Mouse (Mus musculus) heart, postnatal 10 days (tissue): ENCODE data around the gene Ilf3. TPM values are rescaled to one million over a fixed set of nuclear protein-coding genes. Genes with fewer than 3 reads are reported as not detected.
A peak's percentile ranks its signal among the peaks of the same experiment; 100 is the strongest.

ENCODE experiments used
- DNase-seq, 2 experiments: peaks; one replicate each; pipeline ENCODE4 v3.0.0; 2021
- intact Hi-C: fragments of 180-260 bp; cut with DNase I; formaldehyde crosslinking; loops from one replicate; pipeline ENCODE4 v1.15.1; 2025
- total RNA-seq, 2 experiments: library from RNA; stranded (reverse); gene quantifications; 2 replicates each; pipeline ENCODE4 v1.2.3; 2021

Gene Ilf3
- total RNA-seq, 2 experiments from 2014 or later = 41.3 to 51.0 TPM

DNA sequence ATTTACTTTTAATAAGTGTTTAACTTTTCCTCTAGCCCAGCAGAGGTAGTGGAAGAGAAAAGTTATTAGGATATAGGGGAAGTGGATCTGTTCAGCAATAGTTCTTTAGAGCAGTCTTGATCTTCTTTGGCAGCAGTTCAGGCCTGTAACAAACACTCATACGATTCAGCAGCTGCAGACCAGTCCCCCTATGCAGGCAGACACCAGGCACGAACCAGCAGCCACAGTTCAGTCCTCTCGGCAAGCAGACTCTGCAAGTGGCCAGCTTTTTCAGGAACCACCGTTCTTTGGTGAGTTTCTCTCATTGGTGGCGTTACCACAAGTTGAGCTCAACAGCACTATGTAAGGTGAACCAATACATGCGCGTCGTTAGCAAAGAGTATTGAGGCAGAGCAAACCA is 31.2 kb upstream of the Ilf3 start:
- intact Hi-C loops = loop anchor here (2.0 kb wide), 1 partner anchor 16 kb away; the partner anchor contains the start of gene Slc44a2

GRCm38 (mm10) chr9:21337652-21338051 is 30.0 kb upstream of the Ilf3 start:
- intact Hi-C loops = loop anchor here (2.0 kb wide), 1 partner anchor 17 kb away; the partner anchor contains the start of gene Slc44a2
- DNase-seq = peak; percentile 52 to 75

More for the DNA sequence above, 31.2 kb upstream of the Ilf3 start:
- DNase-seq = no peak

GRCm38 (mm10) chr9:21340411-21340810 is 27.3 kb upstream of the Ilf3 start:
- DNase-seq = no peak
- intact Hi-C loops = no loop called here

- DNase-seq = peak; percentile 57 to 65
- intact Hi-C loops = no loop called here
Measured at GRCm38 (mm10) chr9:21346627-21347365, 20.9 kb upstream of the Ilf3 start.

GRCm38 (mm10) chr9:21348152-21348551 is 19.5 kb upstream of the Ilf3 start:
- DNase-seq = no peak
- intact Hi-C loops = no loop called here

DNA sequence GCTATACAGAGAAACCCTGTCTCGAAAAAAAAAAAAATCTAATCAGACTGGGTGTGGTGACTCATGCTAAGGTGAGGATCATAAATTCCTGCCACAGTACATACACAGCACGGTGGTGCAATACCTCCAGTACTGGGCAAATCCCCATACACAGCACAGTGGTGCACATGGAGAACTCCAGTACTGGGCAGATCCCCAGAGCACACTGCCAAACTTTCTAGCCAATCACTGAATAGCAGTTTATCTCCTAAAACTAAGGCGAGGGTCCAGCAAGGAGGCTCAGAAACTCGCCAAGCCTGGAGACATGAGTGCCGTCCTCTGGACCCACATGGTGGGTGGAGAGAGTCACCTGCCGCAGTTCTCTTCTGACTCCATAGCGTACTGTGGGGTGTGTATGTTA is 16.5 kb upstream of the Ilf3 start:
- no peak for DNase-seq
- intact Hi-C loops = no loop called here

DNA sequence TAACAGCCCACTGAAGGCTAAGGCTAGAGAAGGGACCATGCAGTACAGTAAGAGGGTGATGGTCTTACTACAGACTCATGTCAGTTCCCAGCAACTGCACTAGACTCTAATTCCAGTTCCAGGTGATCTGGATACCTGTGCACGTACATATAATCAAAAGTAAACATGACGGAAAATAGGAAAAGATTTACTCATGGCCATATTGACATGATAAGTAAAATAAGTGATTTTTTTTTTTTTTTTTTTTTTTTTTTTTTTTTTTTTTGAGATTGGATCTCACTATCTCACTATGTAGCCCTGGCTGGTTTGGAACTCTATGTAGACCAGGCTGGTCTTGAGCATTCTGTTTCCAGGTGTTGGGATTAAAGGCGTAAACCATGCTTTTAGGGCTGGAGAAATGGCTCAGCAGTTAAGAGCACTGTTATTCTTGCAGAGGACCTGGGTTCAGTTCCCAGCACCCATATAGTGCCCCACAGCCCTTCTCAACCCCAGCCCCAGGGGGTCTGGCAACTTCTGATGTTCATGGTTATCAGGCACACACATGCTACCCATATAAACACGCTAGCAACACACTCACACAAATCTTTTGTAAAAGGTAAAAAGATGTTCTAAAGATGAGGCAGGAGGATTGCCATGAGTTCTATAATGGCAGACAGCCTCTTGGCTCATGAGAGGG is 15.8 kb upstream of the Ilf3 start:
- no peak for DNase-seq
- intact Hi-C loops = no loop called here

DNA sequence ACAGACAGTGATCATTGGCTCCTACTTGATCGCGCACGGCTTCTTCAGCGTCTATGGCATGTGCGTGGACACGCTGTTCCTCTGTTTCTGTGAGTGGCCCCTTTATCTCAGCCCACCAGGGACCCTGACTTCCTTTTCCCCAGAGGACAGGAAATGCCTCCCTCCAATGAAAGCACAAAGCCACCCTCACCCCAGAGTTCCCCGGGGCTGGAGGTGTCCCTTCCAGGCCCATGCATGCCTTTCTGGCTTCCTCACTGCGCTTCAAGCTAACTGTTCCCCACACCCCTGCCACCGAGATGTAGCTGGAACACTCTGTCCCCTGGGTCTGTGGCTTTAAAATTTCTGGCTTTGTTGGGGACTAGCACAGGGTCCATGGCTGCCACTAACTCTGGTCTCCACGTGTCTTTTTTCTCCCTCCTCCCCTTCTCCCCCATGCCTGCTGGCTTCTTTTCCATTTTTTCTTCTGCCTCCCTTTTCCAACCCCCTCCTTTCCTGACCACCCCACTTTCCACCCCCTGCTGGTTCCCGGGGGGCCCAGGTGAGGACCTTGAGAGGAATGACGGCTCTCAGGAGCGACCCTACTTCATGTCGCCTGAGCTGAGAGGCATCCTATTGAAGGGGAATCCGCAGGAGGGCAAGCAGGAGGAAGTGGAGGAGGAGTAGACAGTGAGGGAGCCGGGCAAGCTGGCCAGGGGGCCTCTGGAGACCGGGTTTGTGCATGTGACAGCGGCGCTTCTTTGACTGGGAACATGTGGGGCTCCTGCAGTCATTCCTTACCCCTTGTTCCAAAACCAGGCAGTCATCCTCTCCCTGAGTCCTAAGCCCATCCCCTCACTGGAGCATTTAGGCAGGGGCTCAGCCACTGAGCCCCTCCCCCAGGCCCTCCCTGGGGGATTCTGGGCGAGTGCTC is 15.0 kb upstream of the Ilf3 start:
- intact Hi-C loops = no loop called here
- DNase-seq = peak; percentile 25 to 37

DNA sequence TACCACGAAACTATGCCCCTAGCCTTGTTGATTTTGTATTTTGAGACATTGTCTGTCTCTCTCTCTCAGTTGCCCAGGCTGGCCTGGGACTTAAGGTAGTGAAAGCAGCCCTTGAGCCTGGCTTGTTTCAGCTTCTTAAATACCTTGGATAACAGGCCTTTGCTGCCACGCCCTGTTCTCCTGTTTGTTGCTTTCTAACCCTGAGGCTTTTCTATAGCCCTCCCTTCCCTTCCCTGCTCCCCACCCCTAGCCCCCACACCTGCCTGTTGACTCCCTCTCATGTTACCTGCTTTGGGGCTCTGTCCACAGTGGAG is 14.3 kb upstream of the Ilf3 start:
- intact Hi-C loops = no loop called here
- no peak for DNase-seq

GRCm38 (mm10) chr9:21354796-21355195 is 12.9 kb upstream of the Ilf3 start:
- intact Hi-C loops = loop anchor here (5.0 kb wide), 1 partner anchor 117 kb away; the partner anchor contains the start of gene Keap1
- no peak for DNase-seq

GRCm38 (mm10) chr9:21356981-21357718 is 10.5 kb upstream of the Ilf3 start:
- intact Hi-C loops = loop anchor here (1.0 to 5.0 kb wide), 3 partner anchors 44 to 134 kb away; partner anchors contain the start of gene Keap1
- DNase-seq = peak; percentile 85 to 87

DNA sequence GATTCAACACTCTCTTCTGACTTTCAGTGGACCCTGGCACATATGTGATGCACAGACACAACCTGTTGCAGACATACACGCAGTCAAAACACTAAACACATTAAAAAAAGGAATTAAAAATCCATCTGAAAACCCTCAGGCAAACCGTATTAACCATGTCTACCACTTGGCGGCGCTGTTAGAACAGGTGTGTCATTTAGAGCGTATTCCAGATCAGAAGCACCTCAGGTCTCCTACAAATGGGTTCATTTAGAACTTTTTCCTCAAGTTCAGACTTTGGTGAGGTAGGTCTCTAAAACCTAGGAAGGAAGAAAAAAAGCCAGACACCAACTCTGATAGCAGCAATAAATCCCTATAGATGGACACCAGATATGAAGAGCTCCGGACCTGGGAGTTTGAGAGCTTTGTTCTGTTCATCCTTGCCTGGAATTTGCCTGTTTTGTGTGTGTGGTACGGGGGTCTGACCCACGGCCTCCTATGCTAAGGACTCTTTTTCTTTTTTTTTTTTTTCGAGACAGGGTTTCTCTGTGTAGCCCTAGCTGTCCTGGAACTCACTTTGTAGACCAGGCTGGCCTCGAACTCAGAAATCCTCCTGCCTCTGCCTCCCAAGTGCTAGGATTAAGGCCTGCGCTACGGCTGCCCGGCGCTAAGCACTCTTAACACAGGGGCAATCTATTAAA is 990 bp upstream of the Ilf3 start:
- DNase-seq = peak; percentile 59 to 81
- intact Hi-C loops = loop anchor here (1.0 to 2.0 kb wide), 2 partner anchors 44 to 102 kb away; no protein-coding TSS in a partner anchor

DNA sequence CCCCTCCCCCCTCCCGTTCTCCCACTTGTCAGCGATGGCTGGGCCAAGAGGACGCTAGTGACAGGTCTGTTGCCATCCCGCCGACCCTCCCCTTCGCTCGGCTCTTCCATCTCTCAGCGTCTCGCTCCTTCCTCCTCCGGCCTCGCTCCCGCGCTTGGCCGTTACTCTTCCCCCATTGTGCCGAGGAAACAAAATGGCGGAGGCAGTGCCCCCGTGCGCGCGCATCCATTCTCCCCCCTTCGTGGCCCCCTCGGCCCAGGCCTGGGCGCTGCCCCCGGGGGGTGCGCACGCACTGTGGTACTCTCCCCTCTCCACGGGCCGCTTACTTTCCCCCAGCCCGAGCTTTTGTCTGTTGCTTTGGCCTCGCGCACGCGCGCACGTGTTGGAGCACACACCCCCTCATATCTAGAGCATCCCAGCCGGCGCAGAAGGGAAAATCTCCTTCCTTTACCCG is 487 bp downstream of the Ilf3 start:
- peak; percentile 73 to 84 for DNase-seq
- intact Hi-C loops = no loop called here

DNA sequence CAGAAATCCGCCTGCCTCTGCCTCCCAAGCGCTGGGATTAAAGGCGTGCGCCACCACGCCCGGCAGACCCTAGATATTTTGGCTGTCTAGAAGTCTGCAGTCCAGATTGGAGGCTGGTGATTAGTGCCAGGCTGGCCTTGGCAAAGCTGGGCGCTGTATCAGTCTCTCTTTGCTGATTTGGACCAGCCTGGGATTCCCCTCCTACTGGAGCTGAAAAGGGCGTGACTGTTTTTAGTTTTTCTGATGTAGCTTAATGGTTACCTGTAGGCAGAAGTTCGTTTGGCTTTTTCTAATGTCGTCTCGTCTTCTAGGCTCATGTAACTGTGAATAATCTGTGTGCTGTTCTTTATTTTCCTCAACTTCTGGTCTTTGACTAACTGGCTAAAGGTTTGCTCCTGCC is 1.4 kb downstream of the Ilf3 start:
- intact Hi-C loops = no loop called here
- DNase-seq = no peak

DNA sequence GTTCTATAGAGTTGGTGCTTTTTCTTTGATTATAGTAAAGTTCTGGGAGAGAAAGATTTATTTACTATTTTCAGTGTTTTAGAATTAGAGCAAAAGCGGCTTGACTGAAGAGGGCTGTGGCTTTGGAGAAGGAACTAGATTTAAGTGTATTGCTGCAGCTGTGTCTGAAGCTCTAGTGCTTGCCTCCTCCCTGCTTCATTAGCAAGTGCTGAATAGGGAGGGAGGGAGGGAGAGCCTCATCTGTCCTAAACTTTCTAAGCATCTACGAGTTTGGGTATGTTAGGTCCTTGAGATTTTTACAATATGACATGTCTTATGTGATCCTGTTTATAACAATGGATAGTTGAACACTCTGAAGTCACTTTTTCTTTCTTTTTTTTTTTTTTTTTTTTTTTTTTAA is 3.2 kb downstream of the Ilf3 start:
- no peak for DNase-seq
- intact Hi-C loops = no loop called here

DNA sequence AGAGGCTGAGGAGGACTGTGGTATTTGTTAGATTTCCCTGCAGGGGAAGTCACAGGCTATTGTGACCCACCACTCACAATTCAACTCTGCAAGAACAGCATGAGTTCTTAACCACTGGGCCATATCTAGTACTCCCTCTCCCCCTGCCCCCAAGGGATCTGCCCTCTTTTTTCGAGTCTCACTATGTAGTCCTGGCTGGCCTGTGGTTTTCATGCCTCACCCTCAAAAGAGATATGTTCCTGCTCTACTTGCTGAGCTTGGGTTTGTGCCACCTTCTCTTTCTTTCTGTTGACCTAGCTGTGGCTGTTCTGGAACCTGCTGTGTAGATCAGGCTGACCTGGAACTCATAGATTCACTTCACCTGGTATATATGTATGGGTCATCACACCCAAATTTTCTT is 4.8 kb downstream of the Ilf3 start:
- intact Hi-C loops = no loop called here
- DNase-seq = no peak

DNA sequence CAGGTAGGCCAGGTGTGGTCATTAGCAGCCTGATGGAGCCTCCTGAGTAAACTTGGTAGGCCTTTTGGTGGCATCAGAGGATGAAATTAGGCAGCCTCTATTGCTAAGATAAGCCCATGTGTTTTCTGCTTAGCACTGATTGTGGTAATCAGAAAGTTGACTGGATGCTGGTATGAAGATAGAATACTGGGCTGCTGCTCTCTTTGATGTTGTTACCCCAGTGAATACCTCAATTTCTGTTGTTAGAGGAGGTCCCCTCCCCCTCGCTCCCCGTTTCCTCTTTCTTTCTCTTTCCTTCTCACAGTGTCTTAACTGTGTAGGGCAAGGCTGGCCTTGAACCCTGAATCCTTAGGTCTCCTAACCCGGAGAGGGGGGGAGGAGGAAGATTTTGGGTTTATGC is 11.5 kb downstream of the Ilf3 start:
- intact Hi-C loops = no loop called here
- DNase-seq = no peak

DNA sequence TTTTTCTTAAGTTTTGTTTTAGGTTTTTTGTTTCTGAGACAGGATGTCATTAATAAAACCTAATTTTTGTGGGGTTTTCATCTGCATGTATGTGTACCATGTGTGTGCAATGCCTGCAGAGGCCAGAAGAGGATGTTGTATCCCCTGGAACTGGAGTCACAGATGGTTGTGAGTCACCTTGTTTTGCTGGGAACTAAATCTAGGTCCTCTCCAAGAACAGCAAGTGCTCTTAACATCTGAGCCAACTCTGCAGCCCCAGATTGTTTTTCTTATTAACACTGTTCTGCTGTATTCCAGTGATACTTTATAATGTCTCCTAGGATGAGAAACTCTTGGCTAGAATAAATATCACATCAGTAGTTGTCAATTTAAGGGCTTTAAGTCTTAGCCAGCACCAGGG is 13.2 kb downstream of the Ilf3 start:
- intact Hi-C loops = no loop called here
- DNase-seq = no peak

GRCm38 (mm10) chr9:21383966-21384365 is 16.3 kb downstream of the Ilf3 start:
- no peak for DNase-seq
- intact Hi-C loops = no loop called here
